Mouse (Mus musculus) heart, adult 18-20 months (tissue): Measurements from ENCODE around the gene Defb48. TPM values are rescaled to one million over a fixed set of nuclear protein-coding genes. Genes with fewer than 3 reads are reported as not detected.

ENCODE experiments used
- DNase-seq, 2 experiments: peaks; one replicate each; pipeline ENCODE4 v3.0.0; 2021 to 2022; ENCODE audit warnings: mixed read lengths in 1 of 2
- long read RNA-seq, 2 experiments: library from polyadenylated mRNA; stranded (forward); transcript quantifications; one replicate each; pipeline ENCODE4 v2.0.0; 2021
- total RNA-seq, 2 experiments: library from RNA; stranded (reverse); gene quantifications; 2 replicates each; pipeline ENCODE4 v1.2.3; 2021

The Defb48 gene
- not detected for total RNA-seq
- long read RNA-seq, experiment 1, result 0 reads
- long read RNA-seq, experiment 2, result 0 reads

DNA sequence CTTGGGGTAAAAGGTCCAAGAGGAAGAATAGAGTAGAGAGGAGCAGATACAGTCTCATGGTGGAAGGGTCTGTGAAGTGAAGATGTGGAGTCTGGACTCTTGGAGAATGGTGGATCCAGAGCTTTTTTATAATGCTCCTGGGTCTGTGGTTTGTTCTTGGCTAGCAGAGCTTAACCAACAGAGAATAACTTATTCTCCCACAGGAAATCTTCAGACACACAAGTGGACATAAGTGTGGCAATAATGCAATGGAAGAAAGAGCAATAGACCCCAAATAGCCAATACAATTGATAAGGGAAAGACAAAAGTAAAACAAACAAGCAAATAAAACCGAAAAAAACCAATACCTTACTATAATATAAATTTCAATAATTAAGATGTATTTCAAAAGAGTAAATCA lies at the start of gene Defb48:
Gene Defb48 (minus strand): TSS at position 101 of the 400 bp plus-strand sequence.
- no peak for DNase-seq

DNA sequence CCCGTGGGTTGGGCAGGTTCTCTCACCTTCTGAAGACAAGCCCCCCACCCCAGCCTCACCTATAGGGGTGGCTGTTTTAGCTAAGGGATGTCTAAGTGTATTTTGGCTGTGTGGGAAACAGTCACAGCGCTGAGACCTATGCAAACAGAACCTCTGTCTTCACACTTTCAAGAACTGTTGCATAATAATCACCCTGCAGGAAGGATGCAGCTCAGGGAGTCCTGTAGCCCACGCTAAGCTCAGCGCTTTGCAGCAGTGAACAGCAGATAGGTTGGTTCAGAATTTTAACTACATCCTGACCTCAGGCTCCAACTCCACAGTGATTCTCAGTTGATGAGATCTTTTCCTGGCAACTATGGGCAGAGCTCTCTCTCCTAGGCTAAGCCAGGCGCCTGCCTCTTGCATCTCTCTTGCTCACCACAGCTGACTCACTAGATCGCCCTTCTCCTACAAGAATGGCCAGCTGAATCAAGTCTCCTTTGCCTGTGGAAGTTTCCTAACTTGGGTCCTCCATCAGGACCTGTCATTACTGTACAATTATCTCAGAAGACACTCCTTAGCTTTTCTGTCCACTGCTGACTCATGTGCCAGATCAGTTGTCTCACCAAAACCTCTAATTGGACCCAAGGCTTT lies 36.3 kb upstream of the Defb48 start:
- no peak for DNase-seq

- DNase-seq, result no peak
Observed at GRCm38 (mm10) chr14:63014667-63015066, 30.4 kb upstream of the Defb48 start.

- no peak for DNase-seq
Observed at GRCm38 (mm10) chr14:63013082-63013481, 28.8 kb upstream of the Defb48 start.

GRCm38 (mm10) chr14:63011471-63011870 lies 27.2 kb upstream of the Defb48 start, which contains the start of gene Defb43:
Defb43 (plus strand) TSS chr14:63011771.
- DNase-seq, result no peak

- DNase-seq, result no peak
Observed at GRCm38 (mm10) chr14:63002588-63002987, 18.3 kb upstream of the Defb48 start.

DNA sequence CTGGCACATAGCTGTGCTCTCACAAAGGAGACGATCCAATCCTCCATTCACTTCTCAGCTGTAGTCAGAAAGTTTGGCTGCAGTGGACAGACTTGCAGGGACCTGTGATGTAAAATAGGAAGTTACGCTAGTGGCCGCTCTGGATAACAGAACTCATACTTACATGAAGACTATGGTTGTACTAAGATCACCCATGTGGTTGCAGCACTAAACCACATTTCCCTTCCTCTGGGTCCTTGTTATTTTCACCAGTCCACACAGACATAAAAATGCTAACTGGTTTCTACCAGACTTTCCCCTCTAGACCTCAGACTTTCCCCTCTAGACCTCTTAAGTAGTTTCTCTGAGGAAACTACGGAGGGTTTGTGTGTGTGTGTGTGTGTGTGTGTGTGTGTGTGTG lies 14.7 kb upstream of the Defb48 start:
- no peak for DNase-seq

DNA sequence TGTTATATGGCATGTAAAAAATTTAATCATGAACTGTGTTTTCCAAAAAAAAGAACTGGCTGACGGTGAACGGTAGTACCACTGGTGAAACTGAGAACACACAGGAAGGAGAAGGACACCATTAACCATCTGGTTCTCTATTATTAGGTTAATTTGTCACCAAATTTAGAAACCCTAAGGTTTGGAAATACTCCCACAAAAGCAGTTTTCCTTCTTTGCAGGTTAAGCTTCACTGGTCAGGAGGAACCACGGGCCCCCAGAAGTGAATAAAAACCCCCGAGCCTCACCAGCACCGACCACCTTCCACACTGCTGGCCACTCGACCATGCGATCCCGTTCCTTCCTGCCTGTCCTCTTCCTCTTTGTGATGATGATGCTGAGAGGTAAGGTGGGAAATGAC lies 13.5 kb upstream of the Defb48 start, which contains the start of gene Defb47:
Gene Defb47 (plus strand): TSS at position 301 of the 400 bp plus-strand sequence.
- DNase-seq, result no peak

DNA sequence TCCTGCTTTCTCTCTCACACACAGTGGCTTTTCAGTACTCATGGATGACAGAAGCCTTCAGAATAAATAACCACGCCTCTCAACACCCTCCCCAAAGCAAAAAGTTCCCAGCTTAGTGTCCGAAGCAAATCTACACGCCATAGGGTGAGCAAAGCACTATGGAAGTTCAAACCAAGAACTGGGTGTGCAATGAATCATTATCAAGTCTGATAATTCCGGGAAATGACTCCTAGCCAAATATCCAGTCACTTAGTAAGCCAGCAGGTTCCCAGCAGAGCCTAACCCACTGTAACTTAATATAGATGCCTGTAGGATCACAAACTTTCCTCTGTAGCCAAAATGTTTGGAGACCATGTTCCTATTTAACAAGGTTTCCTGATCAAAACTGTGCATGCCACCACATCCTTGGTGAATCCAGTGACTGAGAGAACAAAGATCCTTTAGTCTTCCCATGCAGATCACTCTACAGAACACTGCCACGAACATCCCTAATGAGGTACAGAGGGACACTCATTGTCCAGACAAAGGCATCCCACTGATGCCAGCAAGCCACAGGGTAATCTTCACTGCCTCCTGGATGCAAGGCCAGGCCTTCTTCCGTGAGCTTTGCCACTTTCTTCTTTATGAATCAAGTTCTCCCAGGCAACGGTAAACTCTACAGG lies 7.7 kb upstream of the Defb48 start:
- no peak for DNase-seq

- no peak for DNase-seq
Observed at GRCm38 (mm10) chr14:62991271-62991670, 7.0 kb upstream of the Defb48 start.

DNA sequence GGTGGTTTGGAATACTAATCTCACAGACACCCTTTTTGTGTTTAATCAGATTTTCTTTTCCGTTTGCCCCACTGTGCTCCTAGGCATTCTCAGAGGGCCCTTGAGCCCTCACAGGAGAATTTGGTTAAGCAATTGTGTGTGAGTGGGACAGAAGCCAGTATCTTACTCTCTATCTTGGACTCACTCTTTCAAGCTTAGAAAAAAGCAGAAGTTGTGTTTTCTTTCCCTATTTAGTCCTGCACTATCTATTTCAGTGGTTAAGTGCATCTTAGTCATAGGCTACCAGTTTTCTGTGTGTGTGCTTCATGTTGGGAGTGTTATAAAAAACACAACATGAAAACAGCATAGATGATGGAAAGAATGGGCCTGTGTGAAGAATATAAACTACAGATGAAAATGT lies 4.5 kb downstream of the Defb48 start:
- no peak for DNase-seq

DNA sequence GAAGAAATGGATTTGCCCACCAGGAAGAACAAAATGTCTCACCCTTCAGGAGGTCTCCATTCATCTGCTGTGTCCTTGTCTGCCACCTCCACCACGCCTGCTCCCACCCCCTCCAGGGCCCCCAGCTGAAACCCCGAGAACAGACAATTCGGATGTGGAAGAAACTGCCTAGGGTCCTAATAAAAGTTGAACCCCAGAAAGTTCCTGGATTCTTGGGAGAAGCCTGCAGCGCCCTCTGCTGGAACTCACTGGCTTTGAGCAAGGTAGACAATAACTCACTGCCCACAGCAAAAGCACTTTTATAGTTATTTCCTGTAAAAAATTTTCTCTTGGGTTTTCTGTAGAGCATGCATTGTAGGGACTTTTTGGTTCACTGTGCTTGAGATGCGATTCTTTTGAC lies 9.3 kb downstream of the Defb48 start:
- peak; percentile 59 to 91 for DNase-seq

DNA sequence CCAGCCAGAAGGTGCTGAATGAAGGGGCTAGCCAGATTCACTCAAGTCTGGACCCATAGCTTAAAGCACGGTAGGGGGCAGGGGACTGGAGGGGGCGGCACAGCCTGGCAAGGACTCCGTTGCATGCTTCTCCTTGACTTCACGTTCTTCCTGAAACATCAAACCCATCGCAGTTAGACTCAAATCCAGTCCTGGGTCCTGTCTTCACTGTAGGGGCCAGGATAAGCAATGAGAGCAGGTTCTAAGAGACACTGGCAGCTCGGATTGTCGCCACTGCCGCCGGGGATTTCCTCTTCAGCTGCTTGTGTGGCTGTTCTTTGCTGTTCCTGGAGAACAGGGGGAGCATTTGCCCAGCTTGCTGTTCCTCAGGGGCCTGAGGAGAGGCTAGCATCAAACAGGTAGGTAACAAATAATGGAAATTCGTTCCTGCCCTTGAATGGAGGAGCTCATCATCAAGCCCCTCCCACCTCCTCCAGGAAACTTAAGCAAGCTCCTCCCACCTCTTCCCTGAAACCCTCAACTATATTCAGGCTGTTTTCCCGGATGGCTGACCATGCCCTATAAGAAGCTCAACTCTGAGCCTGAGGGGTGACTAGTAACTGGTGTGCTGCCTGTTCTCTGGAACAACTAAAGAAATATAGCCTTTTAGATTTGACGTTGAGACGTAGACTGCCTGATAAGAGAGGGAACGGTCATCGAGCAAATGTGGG lies 18.3 kb downstream of the Defb48 start:
- peak; percentile 10 to 38 for DNase-seq

DNA sequence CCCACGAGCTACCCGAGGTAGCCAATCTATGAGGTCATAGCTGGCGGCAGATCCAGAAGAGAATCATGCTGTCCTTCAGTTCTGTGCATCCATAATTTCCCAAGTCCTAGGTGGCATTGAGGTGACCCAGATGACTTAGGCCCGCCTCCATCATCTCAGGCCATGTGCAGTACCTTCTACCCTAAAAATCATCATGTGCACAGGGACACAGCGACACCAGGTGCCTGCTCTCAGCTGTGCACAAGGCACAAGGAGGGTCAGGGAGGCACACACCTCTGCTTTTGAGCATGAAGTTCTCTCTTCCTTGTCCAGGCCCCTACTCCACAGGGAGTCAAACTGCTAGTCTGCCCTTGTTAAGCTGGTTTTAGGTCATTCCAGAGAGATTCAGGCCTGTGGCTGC lies 19.0 kb downstream of the Defb48 start:
- no peak for DNase-seq

DNA sequence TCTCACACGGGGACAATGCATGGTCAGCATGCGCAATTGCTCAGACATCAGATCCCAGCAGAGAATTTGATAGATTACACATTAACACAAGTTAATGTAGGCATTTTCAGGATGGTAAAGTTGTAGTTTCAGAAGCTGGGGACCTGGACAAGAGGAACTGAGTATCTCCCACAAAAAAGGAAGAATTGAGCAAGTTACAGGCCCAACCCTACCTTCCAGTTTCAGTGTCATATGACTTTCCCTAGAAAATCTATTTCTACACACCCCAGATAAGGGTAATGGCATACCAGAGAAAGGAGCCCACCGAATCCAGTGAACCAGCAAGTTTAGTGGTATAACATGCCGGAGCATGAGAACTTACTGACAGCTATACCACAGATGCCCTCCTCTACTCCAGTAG lies 20.7 kb downstream of the Defb48 start:
- DNase-seq, result no peak

DNA sequence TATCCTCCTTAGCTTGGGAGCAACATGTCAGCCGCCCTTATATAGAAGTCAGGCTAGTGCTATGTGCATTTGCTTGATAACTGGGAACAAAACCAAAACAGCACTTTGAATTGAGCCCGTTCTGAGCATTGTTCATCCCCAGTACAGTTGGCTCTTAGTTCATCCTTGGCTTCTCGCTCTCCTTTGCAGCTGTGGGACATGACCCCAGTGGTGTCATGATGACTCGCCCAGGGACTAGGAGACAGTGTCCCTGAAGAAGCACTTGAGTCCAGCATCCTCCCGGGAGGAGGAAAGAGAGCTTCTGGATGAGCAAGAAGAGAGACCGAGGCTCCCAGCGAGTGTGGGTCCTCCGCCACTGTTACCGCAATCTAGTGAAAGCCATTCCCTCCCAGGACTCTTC lies 28.2 kb downstream of the Defb48 start:
- DNase-seq, result peak in 1 of 2 experiments; percentile 14

DNA sequence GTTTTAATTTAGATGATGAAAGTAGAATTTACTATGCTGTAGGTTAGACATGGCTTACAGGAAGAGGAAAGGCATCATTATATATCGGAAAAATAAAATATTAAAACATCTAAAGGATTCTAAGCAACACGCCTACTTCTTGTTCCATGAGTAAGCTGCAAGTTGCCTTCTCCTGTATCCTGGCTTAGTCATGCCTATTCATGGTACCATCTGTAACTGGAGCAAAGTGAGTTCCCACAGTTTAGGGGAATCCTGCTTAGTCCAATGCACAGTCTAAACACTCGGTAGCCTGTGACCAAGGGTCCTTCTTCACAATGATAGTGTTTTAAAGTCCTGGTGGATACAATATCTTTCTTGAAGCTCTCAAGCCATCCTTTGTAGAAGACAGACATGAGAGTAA lies 37.5 kb downstream of the Defb48 start:
- DNase-seq, result no peak

DNA sequence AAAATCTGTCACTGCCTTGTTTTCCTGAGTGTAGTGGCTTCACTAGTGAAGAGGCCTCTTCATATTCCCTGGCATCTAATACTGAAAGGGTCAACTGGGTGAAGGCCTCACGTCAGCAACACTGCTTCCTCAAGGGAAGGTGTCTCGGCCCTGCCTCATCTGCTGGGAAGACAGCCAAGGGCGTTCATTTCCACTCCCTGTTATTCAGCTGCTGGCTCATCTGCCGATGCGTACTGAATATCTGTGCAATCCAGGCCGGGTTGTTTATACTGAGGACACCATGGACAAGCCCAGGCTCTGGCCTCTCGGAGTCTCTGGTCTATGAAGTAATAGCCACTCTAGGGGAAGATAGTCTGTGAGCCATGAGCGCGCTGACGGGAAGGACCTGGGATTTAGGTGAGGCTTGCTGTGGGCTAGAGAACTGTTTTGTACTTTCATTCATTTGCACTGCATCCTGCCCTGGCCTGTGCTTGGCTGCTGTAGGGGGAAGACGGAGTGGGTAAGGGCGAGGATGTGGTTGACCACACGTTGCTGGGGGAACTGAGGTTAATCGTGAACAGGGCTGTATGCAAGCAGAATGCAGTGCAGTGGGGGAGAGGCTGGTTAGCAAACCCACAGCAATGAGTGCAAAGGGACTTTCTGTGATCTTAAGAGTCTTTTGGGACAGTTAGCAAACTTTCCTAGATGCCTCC lies 43.8 kb downstream of the Defb48 start:
- DNase-seq, result peak; percentile 66 to 81

GRCm38 (mm10) chr14:62939435-62939834 lies 44.9 kb downstream of the Defb48 start:
- DNase-seq, result no peak

DNA sequence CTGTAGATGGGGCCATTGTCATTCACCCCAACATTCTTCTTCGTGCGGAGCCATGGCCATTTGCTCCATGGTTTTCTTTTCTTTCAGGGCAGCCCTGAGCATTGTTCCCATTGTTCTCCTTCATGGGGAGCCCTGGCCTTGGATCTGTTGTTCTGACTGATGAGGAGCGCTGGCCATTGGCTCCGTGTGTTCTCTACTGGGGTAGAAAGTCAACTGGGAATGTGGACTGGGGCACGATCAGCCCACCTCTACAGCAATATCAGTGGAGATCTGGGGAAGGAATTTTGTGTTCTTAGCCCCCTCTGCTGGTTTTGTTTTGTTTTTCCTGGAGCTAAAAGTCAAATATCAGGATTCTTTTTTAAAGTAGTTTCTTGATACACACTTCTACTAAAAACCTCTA lies 46.6 kb downstream of the Defb48 start:
- peak in 1 of 2 experiments; percentile 33 for DNase-seq

DNA sequence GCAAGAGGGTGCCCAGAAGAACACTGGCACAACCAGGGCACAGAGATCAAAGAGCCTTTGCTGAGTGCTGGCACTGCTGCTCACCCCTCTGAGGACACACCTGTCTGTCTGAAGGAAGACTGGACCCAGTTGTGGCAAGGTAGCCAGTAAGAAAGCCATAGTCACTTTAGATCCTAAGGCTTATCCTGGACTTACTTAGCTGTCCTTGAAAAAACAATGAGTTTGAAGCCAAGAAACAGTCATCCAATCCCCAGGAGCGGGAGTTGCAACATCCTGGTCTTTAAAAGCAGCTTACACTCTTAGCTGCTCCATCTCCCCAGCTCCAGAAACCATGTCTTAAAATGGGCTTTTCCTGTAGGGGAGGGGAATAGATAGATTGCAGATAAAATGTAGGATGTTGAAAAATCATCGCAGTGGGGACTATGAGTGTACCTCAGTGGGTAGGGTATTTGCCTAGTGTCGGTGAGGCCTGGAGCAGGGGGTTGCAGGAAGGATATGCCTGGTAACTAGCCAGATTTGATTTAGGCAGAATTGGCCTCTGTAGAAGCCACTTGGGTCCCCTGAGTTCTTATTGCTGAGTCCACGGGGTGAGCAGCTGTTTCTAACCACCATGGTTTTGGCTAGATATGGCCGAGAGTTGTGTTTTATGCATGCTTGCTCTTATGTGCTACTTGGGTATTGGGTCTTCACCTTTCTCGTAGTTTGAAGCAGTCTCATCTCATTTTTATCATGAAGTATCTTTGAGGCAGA lies 47.5 kb downstream of the Defb48 start:
- DNase-seq, result peak; percentile 63 to 68

DNA sequence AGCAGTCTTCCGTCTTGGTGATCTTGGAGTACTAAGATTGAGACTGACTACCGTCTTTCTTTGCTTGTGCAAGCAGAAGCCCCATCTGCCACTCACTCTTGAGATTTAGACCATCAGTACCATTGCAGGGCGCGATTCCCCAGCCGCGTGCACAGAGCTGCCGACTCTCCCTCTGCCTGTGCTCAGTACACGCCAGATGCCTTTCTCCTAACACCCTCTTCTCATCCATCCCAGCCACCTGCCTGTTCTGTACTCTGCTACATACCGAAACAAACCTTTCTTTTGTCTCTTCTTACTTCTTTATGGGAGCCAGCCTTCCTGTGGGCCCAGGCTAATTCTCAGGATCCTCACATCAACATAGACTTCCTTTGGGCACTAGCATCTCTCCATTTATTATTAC lies 48.9 kb downstream of the Defb48 start:
- DNase-seq, result no peak
